Mouse (Mus musculus): Measurements from ENCODE around the gene Colec11. TPM values are rescaled to one million over a fixed set of nuclear protein-coding genes. Genes with fewer than 3 reads are reported as not detected.

The Colec11 gene
- total RNA-seq, 2 experiments from 2014 or later, result 0.92 TPM; not detected in 1

GRCm38 (mm10) chr12:28607546-28608305 is 15.5 kb downstream of the Colec11 start:
- ATAC-seq (ENCODE audit: poor library complexity, severe bottlenecking), result no peak

- ATAC-seq (ENCODE audit: poor library complexity, severe bottlenecking), result no peak
Measured at GRCm38 (mm10) chr12:28603494-28603893, 19.7 kb downstream of the Colec11 start.

GRCm38 (mm10) chr12:28602259-28602658 is 20.9 kb downstream of the Colec11 start:
- no peak for ATAC-seq (ENCODE audit: poor library complexity, severe bottlenecking)

- no peak for ATAC-seq (ENCODE audit: poor library complexity, severe bottlenecking)
Measured at GRCm38 (mm10) chr12:28598526-28598991, 24.6 kb downstream of the Colec11 start.

- no peak for ATAC-seq (ENCODE audit: poor library complexity, severe bottlenecking)
Measured at GRCm38 (mm10) chr12:28598110-28598509, 25.1 kb downstream of the Colec11 start.

GRCm38 (mm10) chr12:28597699-28598098 is 25.5 kb downstream of the Colec11 start:
- ATAC-seq (ENCODE audit: poor library complexity, severe bottlenecking), result no peak

- no peak for ATAC-seq (ENCODE audit: poor library complexity, severe bottlenecking)
Measured at GRCm38 (mm10) chr12:28596851-28597250, 26.3 kb downstream of the Colec11 start.

- ATAC-seq (ENCODE audit: poor library complexity, severe bottlenecking), result no peak
Measured at GRCm38 (mm10) chr12:28590428-28590827, 32.7 kb downstream of the Colec11 start.

- peak; percentile 57 for ATAC-seq (ENCODE audit: poor library complexity, severe bottlenecking)
Measured at GRCm38 (mm10) chr12:28589090-28589868, 33.9 kb downstream of the Colec11 start.

GRCm38 (mm10) chr12:28587949-28588348 is 35.2 kb downstream of the Colec11 start:
- ATAC-seq (ENCODE audit: poor library complexity, severe bottlenecking), result no peak

- no peak for ATAC-seq (ENCODE audit: poor library complexity, severe bottlenecking)
Measured at GRCm38 (mm10) chr12:28584036-28584435, 39.1 kb downstream of the Colec11 start.

GRCm38 (mm10) chr12:28582423-28582822 is 40.8 kb downstream of the Colec11 start, which contains the start of gene Allc:
TSS of gene Allc (minus strand) at chr12:28582523.
- no peak for ATAC-seq (ENCODE audit: poor library complexity, severe bottlenecking)

- no peak for ATAC-seq (ENCODE audit: poor library complexity, severe bottlenecking)
Measured at GRCm38 (mm10) chr12:28579132-28579531, 44.0 kb downstream of the Colec11 start.

- ATAC-seq (ENCODE audit: poor library complexity, severe bottlenecking), result no peak
Measured at GRCm38 (mm10) chr12:28578147-28578546, 45.0 kb downstream of the Colec11 start.

GRCm38 (mm10) chr12:28575366-28576070 is 47.7 kb downstream of the Colec11 start:
- no peak for ATAC-seq (ENCODE audit: poor library complexity, severe bottlenecking)

GRCm38 (mm10) chr12:28572241-28572640 is 50.9 kb downstream of the Colec11 start:
- ATAC-seq (ENCODE audit: poor library complexity, severe bottlenecking), result no peak

- no peak for ATAC-seq (ENCODE audit: poor library complexity, severe bottlenecking)
Measured at GRCm38 (mm10) chr12:28552299-28552698, 70.9 kb downstream of the Colec11 start, which contains the start of gene Dcdc2c. TSS of gene Dcdc2c (minus strand) at chr12:28552399.

- no peak for ATAC-seq (ENCODE audit: poor library complexity, severe bottlenecking)
Measured at GRCm38 (mm10) chr12:28551775-28552174, 71.4 kb downstream of the Colec11 start.

GRCm38 (mm10) chr12:28548887-28549286 is 74.3 kb downstream of the Colec11 start:
- ATAC-seq (ENCODE audit: poor library complexity, severe bottlenecking), result no peak
